Mouse (Mus musculus): ENCODE measurements around the gene Scn11a. TPM values are rescaled to one million over a fixed set of nuclear protein-coding genes. Genes with fewer than 3 reads are reported as not detected.

Gene Scn11a
- total and polyA plus RNA-seq, 3 experiments = 0.04 to 0.05 TPM; not detected in 1

DNA sequence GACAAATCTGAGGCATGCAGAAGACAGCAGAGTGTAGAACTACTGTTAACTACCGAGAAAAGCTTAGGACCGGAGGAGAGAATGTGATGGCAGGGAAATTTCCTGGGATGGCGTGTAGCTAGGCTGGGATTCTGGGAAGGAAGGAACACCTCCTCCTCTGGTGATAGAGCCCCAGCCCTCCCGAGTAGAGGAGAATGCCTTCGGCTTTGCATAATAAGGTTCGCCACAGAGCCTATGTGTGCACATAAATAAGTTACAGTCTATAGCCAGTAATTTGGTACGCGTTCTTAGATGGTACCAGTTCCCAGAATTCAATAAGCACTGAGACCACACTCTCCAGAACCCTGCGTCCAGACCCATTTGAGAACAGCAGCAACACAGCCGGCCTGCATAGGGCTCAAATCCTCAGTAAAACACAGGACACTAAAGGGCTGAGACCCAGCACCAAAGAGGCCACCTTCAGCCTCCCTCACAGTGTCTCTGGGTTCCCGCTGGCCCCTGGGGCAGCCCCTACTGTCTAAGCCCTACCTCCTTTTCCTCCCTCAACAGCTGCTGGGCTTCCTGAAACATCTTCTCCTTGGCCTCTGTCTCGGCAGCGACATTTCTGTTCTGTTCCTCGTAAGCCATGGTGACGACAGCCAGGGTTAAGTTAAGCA is 21.3 kb downstream of the Scn11a start:
- no peaks in the 10 kb centered on the region for H3K36me3 ChIP-seq (ENCODE audit: control insufficient read depth, insufficient read depth, low read length)
- H3K9ac ChIP-seq (ENCODE audit: low read depth, low read length) = no peak overlapping the region
- no peak for DNase-seq
- no peaks in the 10 kb centered on the region; the same call in 1 of the 2 replicates for H3K27me3 ChIP-seq (ENCODE audit: control insufficient read depth, insufficient read depth, low read length)
- intact Hi-C loops (cut with DNase I) = no loop called here
- H3K4me3 ChIP-seq = no peak overlapping the region
- H3K27ac ChIP-seq = no peak overlapping the region
- H3K4me1 ChIP-seq (ENCODE audit: control insufficient read depth, insufficient read depth, low read length) = peaks cover 2% of the 10 kb centered on the region; the same call in 1 of the 2 replicates
- TF ChIP-seq CTCF (IDR thresholded peaks at IDR 0.05) (no peak), EP300 (IDR thresholded peaks at IDR 0.05; ENCODE audit: insufficient read depth, low read depth, low read length) (no peak), POLR2A (IDR thresholded peaks at IDR 0.05; ENCODE audit: insufficient read depth, low read depth, low read length) (no peak)
- 63% methylated on average over 15 of the region's 15 CpGs for WGBS
- H3K79me2 ChIP-seq (replicated peaks; ENCODE audit: control insufficient read depth, insufficient read depth, low read length) = no peaks in the 10 kb centered on the region

DNA sequence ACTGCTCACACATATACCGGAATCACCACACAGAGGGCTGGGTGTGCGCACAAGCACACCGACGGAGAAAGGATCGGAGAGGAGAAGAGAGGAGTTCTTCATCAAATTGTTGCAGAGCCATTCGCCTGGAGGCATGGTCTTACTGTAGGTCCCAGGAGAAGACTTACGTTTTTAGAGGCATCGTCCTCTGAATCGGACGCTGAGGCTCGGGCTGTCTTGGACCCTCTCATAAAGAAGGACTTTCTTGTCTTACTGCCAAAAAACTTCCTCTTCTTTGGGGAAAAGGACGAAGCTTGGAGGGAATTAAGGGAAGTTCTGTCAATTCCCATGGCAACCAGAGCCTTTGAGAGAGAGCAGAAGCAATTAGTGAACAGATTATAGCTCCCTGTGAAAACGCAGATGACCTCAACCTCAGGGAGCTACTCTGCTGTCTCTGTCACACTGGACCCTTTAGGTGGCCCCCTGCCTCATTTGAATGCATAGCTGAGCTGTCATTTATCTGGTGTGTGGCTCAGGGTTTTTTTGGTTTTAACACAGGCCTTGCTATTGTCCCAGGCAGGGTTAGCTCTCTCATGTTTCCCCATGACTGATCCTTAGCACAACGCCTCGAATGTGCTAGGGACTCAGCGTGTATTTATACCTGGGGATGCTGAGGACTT is 22.0 kb downstream of the Scn11a start:
- H3K4me1 ChIP-seq (ENCODE audit: control insufficient read depth, insufficient read depth, low read length) = peaks cover 2% of the 10 kb centered on the region; the same call in 1 of the 2 replicates
- no peaks in the 10 kb centered on the region for H3K79me2 ChIP-seq (replicated peaks; ENCODE audit: control insufficient read depth, insufficient read depth, low read length)
- H3K27me3 ChIP-seq (ENCODE audit: control insufficient read depth, insufficient read depth, low read length) = no peaks in the 10 kb centered on the region
- DNase-seq = no peak
- intact Hi-C loops (cut with DNase I) = no loop called here
- 65% methylated on average over 16 of the region's 16 CpGs for WGBS
- TF ChIP-seq CTCF (IDR thresholded peaks at IDR 0.05) (no peak), POLR2A (IDR thresholded peaks at IDR 0.05; ENCODE audit: insufficient read depth, low read depth, low read length) (no peak), EP300 (IDR thresholded peaks at IDR 0.05; ENCODE audit: insufficient read depth, low read depth, low read length) (no peak)
- no peak overlapping the region for H3K9ac ChIP-seq (ENCODE audit: low read depth, low read length)
- no peak overlapping the region for H3K4me3 ChIP-seq
- H3K27ac ChIP-seq = no peak overlapping the region
- H3K36me3 ChIP-seq (ENCODE audit: control insufficient read depth, insufficient read depth, low read length) = no peaks in the 10 kb centered on the region

GRCm38 (mm10) chr9:119801460-119801859 is 23.8 kb downstream of the Scn11a start:
- WGBS = 30% methylated on average over 6 of the region's 6 CpGs
- TF ChIP-seq POLR2A (IDR thresholded peaks at IDR 0.05; ENCODE audit: insufficient read depth, low read depth, low read length) (no peak), CTCF (IDR thresholded peaks at IDR 0.05) (no peak), EP300 (IDR thresholded peaks at IDR 0.05; ENCODE audit: insufficient read depth, low read depth, low read length) (no peak)
- no peak for DNase-seq
- intact Hi-C loops (cut with DNase I) = no loop called here
- no peak overlapping the region for H3K27ac ChIP-seq
- H3K9ac ChIP-seq (ENCODE audit: low read depth, low read length) = no peak overlapping the region; the same call in 1 of the 2 replicates
- H3K27me3 ChIP-seq (ENCODE audit: control insufficient read depth, insufficient read depth, low read length) = no peaks in the 10 kb centered on the region
- no peaks in the 10 kb centered on the region for H3K79me2 ChIP-seq (replicated peaks; ENCODE audit: control insufficient read depth, insufficient read depth, low read length)
- no peak overlapping the region for H3K4me3 ChIP-seq
- H3K4me1 ChIP-seq (ENCODE audit: control insufficient read depth, insufficient read depth, low read length) = peaks cover 2% of the 10 kb centered on the region; the same call in 1 of the 2 replicates
- H3K36me3 ChIP-seq (ENCODE audit: control insufficient read depth, insufficient read depth, low read length) = no peaks in the 10 kb centered on the region

- no peaks in the 10 kb centered on the region for H3K79me2 ChIP-seq (replicated peaks; ENCODE audit: control insufficient read depth, insufficient read depth, low read length)
- no peak overlapping the region for H3K9ac ChIP-seq (ENCODE audit: low read depth, low read length)
- no peak for TF ChIP-seq POLR2A (IDR thresholded peaks at IDR 0.05; ENCODE audit: insufficient read depth, low read depth, low read length)
- TF ChIP-seq EP300 (IDR thresholded peaks at IDR 0.05; ENCODE audit: insufficient read depth, low read depth, low read length) = no peak
- TF ChIP-seq CTCF (IDR thresholded peaks at IDR 0.05) = no peak
- no peaks in the 10 kb centered on the region for H3K27me3 ChIP-seq (ENCODE audit: control insufficient read depth, insufficient read depth, low read length)
- 88% methylated on average over 4 of the region's 4 CpGs for WGBS
- H3K4me1 ChIP-seq (ENCODE audit: control insufficient read depth, insufficient read depth, low read length) = peaks cover 2% of the 10 kb centered on the region; the same call in 1 of the 2 replicates
- intact Hi-C loops (cut with DNase I) = no loop called here
- no peak for DNase-seq
- no peak overlapping the region for H3K27ac ChIP-seq
- H3K4me3 ChIP-seq = no peak overlapping the region
- no peaks in the 10 kb centered on the region for H3K36me3 ChIP-seq (ENCODE audit: control insufficient read depth, insufficient read depth, low read length)
These were observed 28.5 kb downstream of the Scn11a start for GRCm38 (mm10) chr9:119796791-119797190.

GRCm38 (mm10) chr9:119795254-119795912 is 29.9 kb downstream of the Scn11a start:
- no peak overlapping the region for H3K9ac ChIP-seq (ENCODE audit: low read depth, low read length)
- H3K36me3 ChIP-seq (ENCODE audit: control insufficient read depth, insufficient read depth, low read length) = no peaks in the 10 kb centered on the region
- H3K27ac ChIP-seq = no peak overlapping the region
- H3K79me2 ChIP-seq (replicated peaks; ENCODE audit: control insufficient read depth, insufficient read depth, low read length) = no peaks in the 10 kb centered on the region
- 63% methylated on average over 15 of the region's 15 CpGs for WGBS
- TF ChIP-seq POLR2A (IDR thresholded peaks at IDR 0.05; ENCODE audit: insufficient read depth, low read depth, low read length) (no peak), CTCF (IDR thresholded peaks at IDR 0.05) (no peak), EP300 (IDR thresholded peaks at IDR 0.05; ENCODE audit: insufficient read depth, low read depth, low read length) (no peak)
- no peak overlapping the region for H3K4me3 ChIP-seq
- intact Hi-C loops (cut with DNase I) = no loop called here
- H3K27me3 ChIP-seq (ENCODE audit: control insufficient read depth, insufficient read depth, low read length) = no peaks in the 10 kb centered on the region
- no peaks in the 10 kb centered on the region for H3K4me1 ChIP-seq (ENCODE audit: control insufficient read depth, insufficient read depth, low read length)
- DNase-seq = no peak

All from heart, adult 2 months (tissue).